Mouse (Mus musculus): Measurements from ENCODE around the gene Luc7l2. TPM values are rescaled to one million over a fixed set of nuclear protein-coding genes. Genes with fewer than 3 reads are reported as not detected.

The Luc7l2 gene
- total RNA-seq (2023) = 442 TPM

DNA sequence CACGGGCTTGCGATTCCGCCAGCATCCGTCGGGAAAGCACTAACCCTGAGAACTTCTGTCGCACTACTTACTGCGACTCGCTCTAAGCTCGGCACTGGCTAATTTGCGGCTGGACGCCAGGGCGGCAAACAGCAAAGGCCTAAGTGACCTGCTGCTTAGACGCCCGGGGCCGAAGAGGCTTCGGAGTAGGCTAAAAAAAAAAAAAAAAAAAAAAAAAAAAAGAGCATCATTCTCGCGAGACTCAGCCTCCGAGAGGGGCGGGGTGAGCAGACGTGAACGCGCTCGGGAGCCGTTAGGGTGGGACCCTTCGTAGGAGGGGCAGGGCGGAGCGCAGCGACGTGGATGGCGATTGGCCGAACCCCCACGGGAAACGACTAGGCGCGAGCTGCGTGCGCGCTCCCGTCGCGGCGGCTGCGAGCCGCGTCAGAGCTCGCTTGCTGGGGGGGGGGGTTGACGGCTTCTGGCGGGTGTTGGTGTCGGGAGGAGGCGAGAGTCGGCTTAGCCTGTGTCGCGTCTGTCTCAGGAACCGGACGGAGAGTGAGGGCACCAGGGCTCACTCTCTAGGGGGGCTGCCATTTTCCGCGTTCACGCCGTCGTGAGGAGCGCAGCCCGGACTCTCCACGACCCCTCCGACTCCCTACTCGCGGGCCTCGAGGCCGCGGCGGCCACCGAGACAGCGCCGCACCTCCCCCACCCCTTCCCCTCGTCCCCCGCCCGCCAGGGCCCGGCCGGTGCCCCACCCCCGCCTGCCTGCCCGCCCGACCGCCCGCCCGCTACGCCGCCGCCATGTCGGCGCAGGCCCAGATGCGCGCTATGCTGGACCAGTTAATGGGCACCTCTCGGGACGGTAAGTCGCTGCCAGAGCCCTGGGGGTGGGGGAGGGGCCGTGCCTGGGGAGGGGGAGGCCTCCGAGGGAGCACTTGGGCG, at the start of gene Luc7l2:
Gene Luc7l2, plus strand, starts transcription at position 273 of the 927 bp plus-strand sequence.

GRCm38 (mm10) chr6:38533428-38534405, 17.4 kb upstream of the Luc7l2 start, which contains the start of gene Fmc1:
TSS of gene Fmc1 (plus strand) at chr6:38533502.

GRCm38 (mm10) chr6:38636852-38637618, 85.9 kb downstream of the Luc7l2 start, which contains the start of gene Klrg2:
TSS of gene Klrg2 (minus strand) at chr6:38637242.

Other genes with a start within 250 kb of the Luc7l2 start
- 363 TPM for gene Zc3hav1, start 196.7 kb upstream of the Luc7l2 start, total RNA-seq (2023)
- gene Ttc26, start 169.9 kb upstream of the Luc7l2 start, total RNA-seq (2023) = not detected
- 47.5 TPM for gene Ubn2, start 117.4 kb upstream of the Luc7l2 start, total RNA-seq (2023)
- 23.3 TPM for gene Fmc1, start 17.8 kb upstream of the Luc7l2 start, total RNA-seq (2023)
- gene Klrg2, start 85.9 kb downstream of the Luc7l2 start, total RNA-seq (2023) = not detected
- not detected for gene Clec2l, start 111.7 kb downstream of the Luc7l2 start, total RNA-seq (2023)